Mouse (Mus musculus): ENCODE data around the gene Hspb9.

Hspb9 gene

GRCm38 (mm10) chr11:100705095-100705747 lies 8.4 kb upstream of the Hspb9 start:
- DNase-seq (ENCODE audit: low spot score), result no peak

- no peak for DNase-seq (ENCODE audit: low spot score)
Observed at GRCm38 (mm10) chr11:100709201-100709810, 4.3 kb upstream of the Hspb9 start.

- DNase-seq (ENCODE audit: low spot score), result no peak
Observed at GRCm38 (mm10) chr11:100710528-100710927, 3.1 kb upstream of the Hspb9 start.

DNA sequence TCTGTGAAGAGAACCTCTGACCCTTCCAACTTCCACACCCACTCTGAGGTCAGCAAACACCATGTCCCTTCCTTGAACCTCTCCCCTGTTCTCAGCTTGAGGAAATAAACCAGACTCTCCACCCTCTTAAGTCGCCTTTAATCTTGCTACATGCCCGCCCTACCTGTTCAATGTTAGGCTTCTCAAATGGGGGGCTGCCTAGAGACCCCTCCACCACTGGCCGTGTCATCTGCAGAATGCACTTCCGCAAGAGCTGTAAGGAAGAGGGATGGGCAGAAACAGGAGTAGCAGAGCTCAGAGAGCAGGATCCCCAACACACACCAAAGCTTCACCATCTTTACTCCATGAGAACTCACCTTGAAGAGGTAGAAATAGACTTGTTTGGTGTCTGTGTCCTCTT lies 2.7 kb upstream of the Hspb9 start:
- DNase-seq (ENCODE audit: low spot score), result no peak

- peak; percentile 90 for DNase-seq (ENCODE audit: low spot score)
Observed at GRCm38 (mm10) chr11:100711783-100712615, 1.7 kb upstream of the Hspb9 start, which contains the start of gene Kat2a. TSS of gene Kat2a (minus strand) at chr11:100712465.

DNA sequence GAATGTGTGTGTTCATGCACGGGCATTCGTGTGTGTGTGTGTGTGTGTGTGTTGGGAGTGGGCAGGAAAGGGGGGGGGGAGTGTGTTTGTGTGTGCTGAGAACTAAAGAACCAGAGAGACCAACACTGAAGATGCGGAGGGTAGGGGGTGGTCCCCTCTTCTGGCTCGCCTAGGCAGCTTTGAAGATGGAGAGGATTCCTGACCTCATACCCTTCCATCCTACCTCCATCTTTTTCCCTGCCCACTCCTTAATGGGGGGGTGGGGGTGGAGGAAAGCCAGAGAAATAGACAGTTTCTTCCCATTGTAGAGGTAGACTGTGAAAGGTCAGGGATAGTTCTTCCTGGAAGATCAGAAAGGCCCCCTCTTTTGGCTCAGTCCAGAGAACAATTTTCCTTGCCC lies 476 bp upstream of the Hspb9 start:
- no peak for DNase-seq (ENCODE audit: low spot score)

GRCm38 (mm10) chr11:100714534-100714915 lies 875 bp downstream of the Hspb9 start:
- peak; percentile 92 for DNase-seq (ENCODE audit: low spot score)

- no peak for DNase-seq (ENCODE audit: low spot score)
Observed at GRCm38 (mm10) chr11:100714948-100715347, 1.3 kb downstream of the Hspb9 start.

GRCm38 (mm10) chr11:100716649-100717048 lies 3.0 kb downstream of the Hspb9 start:
- DNase-seq (ENCODE audit: low spot score), result no peak

DNA sequence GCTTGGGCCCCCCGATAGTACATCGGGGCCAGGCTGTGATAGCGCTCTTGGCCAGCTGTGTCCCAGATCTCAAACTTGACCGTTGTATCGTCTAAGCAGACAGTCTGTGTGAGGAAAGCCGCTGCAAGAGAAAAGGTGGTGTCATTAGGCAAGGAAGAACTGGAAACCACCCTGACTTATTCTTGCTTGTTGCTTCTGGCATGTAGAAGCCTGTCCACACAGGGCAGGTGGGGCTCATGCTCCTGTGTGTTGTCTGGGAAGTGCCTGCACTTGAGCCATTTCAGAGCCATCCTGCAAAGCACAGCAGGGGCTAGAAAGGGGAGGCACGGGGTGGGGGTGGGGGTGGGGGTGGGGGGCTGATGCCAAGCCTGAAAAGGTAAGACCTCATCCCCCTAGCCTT lies 4.8 kb downstream of the Hspb9 start:
- DNase-seq (ENCODE audit: low spot score), result no peak

DNA sequence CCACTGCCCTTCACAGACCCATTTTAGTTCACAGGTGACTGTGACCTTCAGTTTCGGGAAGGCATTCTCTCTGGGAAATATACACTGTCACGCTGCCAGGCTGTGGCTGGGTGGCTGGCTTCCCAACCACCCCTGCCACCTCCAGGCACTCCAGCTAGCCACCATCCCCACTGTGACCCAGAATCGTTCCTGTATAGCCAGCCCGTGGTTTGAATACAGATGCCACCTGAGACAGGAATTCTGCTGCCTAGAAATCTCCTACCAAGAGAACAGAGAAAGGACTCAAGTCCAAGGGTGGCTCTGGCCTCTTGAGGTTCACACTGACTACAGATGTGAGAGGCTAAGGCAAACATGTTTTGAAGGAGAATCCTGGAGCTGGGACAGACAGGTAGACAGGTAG lies 5.2 kb downstream of the Hspb9 start:
- DNase-seq (ENCODE audit: low spot score), result no peak

- DNase-seq (ENCODE audit: low spot score), result no peak
Observed at GRCm38 (mm10) chr11:100719312-100719711, 5.7 kb downstream of the Hspb9 start.

DNA sequence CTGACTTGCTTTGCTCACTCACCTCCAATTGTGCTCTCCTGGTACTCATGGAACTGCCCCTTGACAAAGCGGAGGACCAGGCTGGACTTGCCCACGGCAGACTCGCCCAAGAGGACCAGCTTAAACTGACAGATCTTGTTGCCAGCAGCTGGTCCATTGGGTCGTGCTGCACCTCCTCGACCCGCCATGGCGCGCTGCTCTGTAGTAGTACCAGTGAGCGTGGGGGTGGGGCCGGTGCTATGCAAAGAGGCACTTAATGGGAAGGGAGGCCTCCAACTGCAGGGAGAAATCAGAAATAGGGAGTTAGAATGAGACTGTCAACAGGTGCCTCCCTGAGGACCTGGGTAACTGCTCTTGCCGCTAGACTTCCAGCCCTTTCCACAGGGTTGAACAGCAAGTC lies 6.2 kb downstream of the Hspb9 start:
- DNase-seq (ENCODE audit: low spot score), result no peak

DNA sequence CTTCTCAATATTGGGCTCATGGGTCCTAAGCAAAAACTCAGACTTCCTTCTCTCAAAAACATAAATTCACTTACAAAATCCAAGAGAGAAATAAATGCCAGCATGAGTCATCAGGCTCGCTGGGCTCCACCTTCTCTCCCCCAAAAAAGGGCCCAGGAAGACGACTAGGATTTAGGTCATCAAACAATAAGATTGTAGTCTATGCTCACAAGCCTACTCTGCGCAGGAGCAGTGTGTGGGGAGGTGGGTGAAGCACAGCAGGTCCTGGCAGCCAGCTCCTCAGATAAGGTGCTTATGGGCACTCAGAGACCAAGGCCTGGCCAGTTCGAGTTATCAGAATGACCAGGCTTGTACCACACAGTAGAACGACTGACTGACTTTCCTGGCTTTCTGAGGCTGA lies 6.7 kb downstream of the Hspb9 start:
- DNase-seq (ENCODE audit: low spot score), result no peak

DNA sequence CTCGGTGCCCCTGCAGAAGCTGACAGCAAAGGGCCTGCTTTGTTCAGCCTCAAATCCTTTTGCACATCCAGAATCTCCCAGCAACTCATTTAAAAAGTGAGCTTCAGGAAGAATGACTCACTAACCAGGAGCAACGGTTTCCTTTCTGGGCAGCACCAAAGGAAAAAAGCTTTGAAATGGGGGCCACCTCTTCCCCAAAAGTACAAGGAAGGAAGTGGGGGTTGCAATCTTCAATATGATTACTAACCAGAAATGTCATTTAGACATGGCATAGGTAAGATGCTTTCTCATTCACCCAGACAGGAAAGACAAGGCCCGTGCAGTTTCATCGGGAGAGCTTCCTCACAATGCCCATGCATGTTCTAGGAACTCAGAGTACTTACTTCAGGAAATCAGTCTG lies 7.6 kb downstream of the Hspb9 start:
- no peak for DNase-seq (ENCODE audit: low spot score)

GRCm38 (mm10) chr11:100721776-100722492 lies 8.3 kb downstream of the Hspb9 start:
- DNase-seq (ENCODE audit: low spot score), result no peak

DNA sequence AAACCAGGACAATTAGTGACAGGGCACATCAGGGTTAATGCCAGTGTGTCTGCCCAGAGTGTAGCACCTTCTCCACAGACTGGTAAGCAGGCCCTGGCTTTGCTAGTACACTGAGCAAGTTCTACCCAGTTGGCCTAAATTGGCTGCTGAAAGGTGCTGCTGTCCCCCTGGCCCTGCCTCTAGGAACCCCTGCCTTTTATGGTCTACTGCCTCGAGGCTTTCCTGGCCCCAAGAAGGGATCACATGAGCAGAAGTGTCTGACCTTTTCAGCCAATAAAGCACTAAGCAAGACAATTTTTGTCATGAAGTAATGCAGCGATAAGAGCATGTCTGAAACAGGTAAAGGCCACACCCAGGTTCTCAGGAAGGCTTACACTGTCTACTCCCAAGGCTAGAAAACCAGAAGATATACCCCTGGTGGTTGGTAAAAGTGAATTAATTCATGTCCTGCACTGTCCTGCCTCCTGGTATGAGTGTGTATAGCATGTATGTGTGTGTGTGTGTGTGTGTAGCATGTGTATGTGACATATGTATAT lies 8.9 kb downstream of the Hspb9 start:
- no peak for DNase-seq (ENCODE audit: low spot score)

DNA sequence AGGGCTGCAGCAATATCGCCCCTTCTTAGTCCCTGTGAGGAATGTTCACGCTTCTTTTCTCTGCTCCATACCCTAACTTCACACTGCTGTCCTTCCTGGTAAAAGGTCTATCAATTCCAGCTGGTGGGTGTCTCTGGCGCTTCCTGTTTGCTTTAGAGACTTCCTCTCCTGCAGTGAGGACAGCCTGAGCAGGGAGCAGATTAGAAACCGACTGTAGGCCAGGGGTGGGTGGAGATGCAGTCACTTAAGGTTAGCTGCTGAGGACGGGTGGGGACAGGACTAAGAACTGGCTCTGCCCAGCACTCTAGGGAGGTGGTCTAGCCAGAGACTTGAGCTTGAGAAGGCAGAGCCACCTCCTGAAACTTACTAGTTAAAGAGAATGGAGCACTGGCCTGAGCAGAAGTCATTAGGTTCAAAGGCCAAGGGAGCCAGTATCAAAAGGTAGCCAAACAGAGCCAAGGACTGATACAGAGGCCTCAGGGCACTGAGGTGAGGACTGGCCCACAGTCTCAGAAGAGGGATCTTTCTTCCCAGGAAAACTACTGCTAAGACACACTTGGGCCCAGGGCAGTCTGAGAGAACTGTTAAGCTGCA lies 11.4 kb downstream of the Hspb9 start:
- no peak for DNase-seq (ENCODE audit: low spot score)

DNA sequence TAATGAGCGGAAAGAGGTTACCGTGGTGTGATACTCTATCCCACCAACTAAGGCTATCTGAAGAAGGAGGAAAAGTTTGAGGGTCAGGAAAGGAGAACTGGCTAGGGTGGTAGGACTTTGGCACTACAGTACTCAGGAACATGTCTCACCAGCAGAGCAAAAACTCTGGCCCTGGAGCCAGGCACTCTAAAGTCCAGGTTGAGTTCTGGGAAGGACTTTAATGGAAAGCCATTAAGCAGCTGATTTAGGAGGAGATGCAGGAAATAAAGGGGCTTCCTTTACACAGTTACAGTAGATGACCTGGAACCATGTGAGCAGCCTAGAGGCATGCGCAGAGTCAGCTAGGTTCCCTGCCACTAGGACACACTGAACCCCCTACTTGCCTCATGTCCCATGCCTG lies 13.6 kb downstream of the Hspb9 start:
- DNase-seq (ENCODE audit: low spot score), result no peak

DNA sequence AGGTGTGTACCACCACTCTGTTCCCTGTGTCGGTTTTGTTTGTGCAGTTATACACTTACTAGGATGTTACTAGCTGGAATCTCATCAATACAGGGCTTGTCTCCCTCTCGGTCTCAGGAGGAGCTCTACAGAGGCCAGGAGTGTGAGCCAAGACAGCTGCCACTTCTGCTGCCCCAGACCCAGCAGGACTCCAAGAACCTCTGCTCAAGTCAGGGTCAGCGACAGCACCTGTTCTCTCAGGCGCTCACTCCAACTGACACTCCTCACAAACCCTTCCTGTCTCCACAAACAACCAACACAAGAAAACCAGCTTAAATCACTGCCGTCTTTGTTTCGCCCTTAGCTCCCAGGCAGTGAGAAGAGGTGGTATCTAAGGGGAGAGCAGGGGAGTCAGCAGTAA lies 15.0 kb downstream of the Hspb9 start:
- no peak for DNase-seq (ENCODE audit: low spot score)

GRCm38 (mm10) chr11:100729976-100730375 lies 16.3 kb downstream of the Hspb9 start:
- no peak for DNase-seq (ENCODE audit: low spot score)

All from testis, postnatal 10 days (tissue).